Mouse (Mus musculus): ENCODE data around the gene Lcn8. TPM values are rescaled to one million over a fixed set of nuclear protein-coding genes. Genes with fewer than 3 reads are reported as not detected.

The Lcn8 gene
- polyA plus RNA-seq, 1 experiment from 2014 or later: not detected

- no peak overlapping the region for H3K27ac ChIP-seq (ENCODE audit: low read length)
- no peaks in the 10 kb centered on the region for H3K36me3 ChIP-seq (ENCODE audit: insufficient read depth, low read length)
- no peak for ATAC-seq
- H3K4me2 ChIP-seq (replicated peaks; ENCODE audit: low read depth, low read length): no peak overlapping the region
- no peak overlapping the region for H3K4me3 ChIP-seq (ENCODE audit: low read depth, low read length)
- WGBS: 69% methylated on average over 4 of the region's 4 CpGs
- no peak for DNase-seq (ENCODE audit: low spot score)
- H3K9me3 ChIP-seq (ENCODE audit: low read length): no peaks in the 10 kb centered on the region
- TF ChIP-seq CTCF (IDR thresholded peaks at IDR 0.05) (no peak), EP300 (IDR thresholded peaks at IDR 0.05) (no peak)
- no peak overlapping the region for H3K9ac ChIP-seq (replicated peaks; ENCODE audit: low read depth)
- H3K4me1 ChIP-seq (ENCODE audit: insufficient read depth, low read depth, low read length): peaks cover 5% of the 10 kb centered on the region; the same call in 1 of the 2 replicates
- peaks cover 15% of the 10 kb centered on the region for H3K27me3 ChIP-seq (replicated peaks; ENCODE audit: insufficient read depth, low read length)
These were observed 32.1 kb upstream of the Lcn8 start for GRCm38 (mm10) chr2:25620852-25621228.

- Histone ChIP-seq H3K27me3 (replicated peaks; ENCODE audit: insufficient read depth, low read length) (peaks cover 8% of the 10 kb centered on the region; the same call in 1 of the 2 replicates), H3K9me3 (ENCODE audit: low read length) (no peaks in the 10 kb centered on the region), H3K4me2 (replicated peaks; ENCODE audit: low read depth, low read length) (peak within 1 kb of the TSS; percentile 77), H3K27ac (ENCODE audit: low read length) (peak within 1 kb of the TSS; percentile 84), H3K4me1 (ENCODE audit: insufficient read depth, low read depth, low read length) (peaks cover 5% of the 10 kb centered on the region; the same call in 1 of the 2 replicates), H3K36me3 (ENCODE audit: insufficient read depth, low read length) (no peaks in the 10 kb centered on the region), H3K4me3 (ENCODE audit: low read depth, low read length) (peak within 1 kb of the TSS; percentile 47), H3K9ac (replicated peaks; ENCODE audit: low read depth) (peak within 1 kb of the TSS; percentile 47)
- DNase-seq (ENCODE audit: low spot score) (peak; percentile 91), ATAC-seq (peak; percentile 96)
- peak; percentile 80 for TF ChIP-seq CTCF (IDR thresholded peaks at IDR 0.05)
- TF ChIP-seq EP300 (IDR thresholded peaks at IDR 0.05): no peak
- 8% methylated on average over 33 of the region's 34 CpGs for WGBS
These were observed 31.4 kb upstream of the Lcn8 start, which contains the start of gene Tmem141 for GRCm38 (mm10) chr2:25621229-25622200. Gene Tmem141 (minus strand): TSS chr2:25622005.

- DNase-seq (ENCODE audit: low spot score) (no peak), ATAC-seq (no peak)
- Histone ChIP-seq H3K9ac (replicated peaks; ENCODE audit: low read depth) (no peak overlapping the region), H3K9me3 (ENCODE audit: low read length) (no peaks in the 10 kb centered on the region), H3K4me3 (ENCODE audit: low read depth, low read length) (no peak overlapping the region), H3K36me3 (ENCODE audit: insufficient read depth, low read length) (no peaks in the 10 kb centered on the region), H3K4me1 (ENCODE audit: insufficient read depth, low read depth, low read length) (peaks cover 1% of the 10 kb centered on the region; the same call in 1 of the 2 replicates), H3K27me3 (replicated peaks; ENCODE audit: insufficient read depth, low read length) (no peaks in the 10 kb centered on the region), H3K27ac (ENCODE audit: low read length) (no peak overlapping the region), H3K4me2 (replicated peaks; ENCODE audit: low read depth, low read length) (no peak overlapping the region)
- TF ChIP-seq EP300 (IDR thresholded peaks at IDR 0.05) (no peak), CTCF (IDR thresholded peaks at IDR 0.05) (no peak)
- WGBS: 21% methylated on average over 5 of the region's 5 CpGs
These were observed 26.9 kb upstream of the Lcn8 start for GRCm38 (mm10) chr2:25625986-25626385.

GRCm38 (mm10) chr2:25627811-25628210, 25.1 kb upstream of the Lcn8 start, which contains the start of gene Fcna:
Gene Fcna (minus strand): TSS chr2:25628030.
- Histone ChIP-seq H3K9me3 (ENCODE audit: low read length) (no peaks in the 10 kb centered on the region), H3K4me2 (replicated peaks; ENCODE audit: low read depth, low read length) (no peak within 1 kb of the TSS), H3K27me3 (replicated peaks; ENCODE audit: insufficient read depth, low read length) (no peaks in the 10 kb centered on the region), H3K4me1 (ENCODE audit: insufficient read depth, low read depth, low read length) (no peaks in the 10 kb centered on the region), H3K27ac (ENCODE audit: low read length) (no peak within 1 kb of the TSS), H3K36me3 (ENCODE audit: insufficient read depth, low read length) (no peaks in the 10 kb centered on the region), H3K9ac (replicated peaks; ENCODE audit: low read depth) (no peak within 1 kb of the TSS), H3K4me3 (ENCODE audit: low read depth, low read length) (no peak within 1 kb of the TSS)
- no peak for DNase-seq (ENCODE audit: low spot score)
- TF ChIP-seq EP300 (IDR thresholded peaks at IDR 0.05) (no peak), CTCF (IDR thresholded peaks at IDR 0.05) (no peak)
- no peak for ATAC-seq
- 71% methylated on average over 6 of the region's 6 CpGs for WGBS

- Histone ChIP-seq H3K9me3 (ENCODE audit: low read length) (no peaks in the 10 kb centered on the region), H3K4me3 (ENCODE audit: low read depth, low read length) (no peak overlapping the region), H3K4me1 (ENCODE audit: insufficient read depth, low read depth, low read length) (no peaks in the 10 kb centered on the region), H3K27me3 (replicated peaks; ENCODE audit: insufficient read depth, low read length) (no peaks in the 10 kb centered on the region), H3K27ac (ENCODE audit: low read length) (no peak overlapping the region), H3K9ac (replicated peaks; ENCODE audit: low read depth) (no peak overlapping the region), H3K36me3 (ENCODE audit: insufficient read depth, low read length) (no peaks in the 10 kb centered on the region), H3K4me2 (replicated peaks; ENCODE audit: low read depth, low read length) (no peak overlapping the region)
- no peak for ATAC-seq
- no peak for DNase-seq (ENCODE audit: low spot score)
- TF ChIP-seq CTCF (IDR thresholded peaks at IDR 0.05) (no peak), EP300 (IDR thresholded peaks at IDR 0.05) (no peak)
- WGBS: 40% methylated on average over 4 of the region's 4 CpGs
These were observed 24.2 kb upstream of the Lcn8 start for GRCm38 (mm10) chr2:25628738-25629137.

- Histone ChIP-seq H3K4me3 (ENCODE audit: low read depth, low read length) (no peak overlapping the region), H3K4me2 (replicated peaks; ENCODE audit: low read depth, low read length) (no peak overlapping the region), H3K9me3 (ENCODE audit: low read length) (no peaks in the 10 kb centered on the region), H3K9ac (replicated peaks; ENCODE audit: low read depth) (no peak overlapping the region), H3K4me1 (ENCODE audit: insufficient read depth, low read depth, low read length) (no peaks in the 10 kb centered on the region), H3K36me3 (ENCODE audit: insufficient read depth, low read length) (no peaks in the 10 kb centered on the region), H3K27me3 (replicated peaks; ENCODE audit: insufficient read depth, low read length) (no peaks in the 10 kb centered on the region), H3K27ac (ENCODE audit: low read length) (no peak overlapping the region)
- TF ChIP-seq EP300 (IDR thresholded peaks at IDR 0.05): no peak
- TF ChIP-seq CTCF (IDR thresholded peaks at IDR 0.05): no peak
- ATAC-seq (no peak), DNase-seq (ENCODE audit: low spot score) (no peak)
- WGBS: 84% methylated on average over 3 of the region's 3 CpGs
These were observed 19.3 kb upstream of the Lcn8 start for GRCm38 (mm10) chr2:25633616-25634015.

Measured in lung, postnatal 0 days (tissue).